Mouse (Mus musculus) liver, postnatal 0 days (tissue): Measurements from ENCODE around the gene Higd1b.

Source experiments
- CTCF ChIP-seq: sonication (generic); IDR thresholded peaks from 2 replicates; pipeline ENCODE4 v1.5.1; 2016; ENCODE audit warnings: antibody characterized with exemption, low read depth
- EP300 ChIP-seq: IDR thresholded peaks from 2 replicates; pipeline ENCODE4 v1.6.1; 2016; ENCODE audit warnings: antibody characterized with exemption, low read depth, mild to moderate bottlenecking

DNA sequence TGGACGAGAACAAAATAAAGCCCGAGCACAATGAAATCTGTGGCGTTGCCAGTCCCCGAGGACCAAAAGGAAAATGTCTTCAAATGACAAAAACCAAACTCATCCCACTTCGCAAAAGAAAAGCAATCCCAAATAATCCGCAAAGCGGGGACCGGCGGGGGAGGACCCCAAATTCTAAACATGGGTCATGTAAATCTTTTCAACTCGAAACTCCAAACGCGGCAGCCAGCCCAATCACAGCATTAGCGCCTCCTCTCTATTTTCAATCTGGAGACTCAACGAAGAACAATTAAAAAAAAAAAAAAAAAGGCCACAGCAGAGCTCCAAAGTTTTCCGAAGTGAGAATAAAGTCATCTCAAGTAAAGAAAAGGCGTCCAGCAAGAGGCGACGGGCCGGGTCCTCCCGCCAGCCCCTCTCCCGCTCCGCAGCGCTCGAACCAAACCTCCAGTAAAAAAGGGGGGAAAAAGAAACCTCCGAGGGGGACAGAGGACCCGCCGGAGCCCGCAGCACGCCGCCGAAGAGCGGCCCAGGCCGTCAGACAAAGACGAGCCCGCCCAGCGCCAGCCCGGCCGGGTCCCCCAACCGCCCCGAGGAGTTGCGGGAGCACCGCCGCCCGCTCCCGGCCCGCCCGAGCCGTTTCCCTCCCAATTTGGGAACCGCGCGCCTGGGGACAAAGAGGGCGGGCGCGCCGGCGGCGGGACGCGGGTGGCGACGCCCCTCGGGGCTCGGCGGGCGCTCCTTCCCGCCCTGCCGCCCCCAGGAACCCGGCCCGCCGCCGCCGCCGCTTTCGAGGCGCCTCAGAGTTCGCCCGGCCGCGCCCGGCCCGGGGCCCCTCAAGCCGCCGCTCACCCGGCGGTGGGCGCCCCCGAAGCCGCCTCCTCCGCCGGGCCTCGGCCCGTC, 17.3 kb upstream of the Higd1b start:
- TF ChIP-seq CTCF: no peak
- no peak for TF ChIP-seq EP300
